Mouse (Mus musculus): ENCODE data around the gene Slc5a4a.

The Slc5a4a gene

DNA sequence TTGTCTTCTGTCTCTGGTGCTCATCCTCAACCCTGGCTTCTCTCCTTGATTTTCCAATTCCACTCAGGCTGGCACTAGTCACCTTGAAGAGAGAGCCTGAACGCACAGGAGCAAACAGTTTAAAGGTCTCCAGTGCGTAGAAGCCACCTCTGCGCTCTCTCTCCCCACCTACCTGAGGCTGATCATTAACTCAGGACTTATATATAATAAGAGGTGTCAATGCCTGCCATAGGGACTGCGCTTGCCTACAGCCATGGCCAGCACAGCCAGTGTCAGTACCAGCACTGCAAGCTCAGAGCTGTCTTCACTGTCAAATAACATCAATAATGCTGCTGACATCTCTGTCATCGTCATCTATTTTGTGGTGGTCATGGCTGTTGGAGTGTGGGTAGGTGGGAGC, at the start of gene Slc5a4a:
Gene Slc5a4a (plus strand): TSS at position 174 of the 400 bp plus-strand sequence.
- no peak for DNase-seq (ENCODE audit: low read depth)

DNA sequence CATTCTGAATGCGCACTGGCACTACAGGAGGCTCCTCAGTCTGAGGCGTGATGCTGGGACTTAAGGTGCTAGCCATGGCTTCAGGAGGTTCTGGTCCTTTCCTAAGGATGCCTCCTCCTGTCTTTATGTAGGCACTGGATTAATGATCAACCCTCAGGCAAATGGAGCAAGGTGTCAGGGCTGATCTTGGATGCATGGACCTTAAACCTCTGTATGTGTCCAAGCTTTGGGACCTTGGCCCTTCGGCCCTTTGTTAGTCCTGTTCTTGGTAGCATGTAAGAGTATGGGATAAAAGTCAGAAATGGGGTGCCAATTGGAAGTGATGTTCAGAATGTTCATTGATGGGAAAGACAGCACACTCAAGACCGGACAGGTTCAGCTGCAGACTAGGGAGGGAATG, 36.4 kb upstream of the Slc5a4a start, which contains the start of gene Slc5a4b:
Gene Slc5a4b (minus strand): TSS at position 101 of the 400 bp plus-strand sequence.
- DNase-seq (ENCODE audit: low read depth), result no peak

DNA sequence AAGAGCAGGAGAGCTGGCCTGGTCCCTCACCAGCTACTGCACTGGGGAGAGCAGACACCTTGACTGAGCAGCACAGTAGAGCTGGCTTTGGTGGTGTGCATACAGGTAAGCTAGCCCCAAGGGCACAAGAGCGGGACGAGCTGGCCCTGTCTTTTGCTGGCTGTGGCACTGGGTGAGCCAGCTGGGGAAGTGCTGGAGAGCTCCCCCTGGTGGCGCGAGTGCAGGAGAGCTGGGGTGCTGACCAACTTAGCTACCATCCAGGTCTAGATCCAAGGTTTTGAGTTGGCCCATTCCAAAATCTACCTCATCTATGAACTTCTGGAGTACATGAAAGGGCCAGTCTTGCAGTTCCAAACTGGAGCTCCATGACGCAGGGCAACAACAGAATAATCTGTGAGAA, 29.3 kb upstream of the Slc5a4a start:
- peak; percentile 71 for DNase-seq (ENCODE audit: low read depth)

DNA sequence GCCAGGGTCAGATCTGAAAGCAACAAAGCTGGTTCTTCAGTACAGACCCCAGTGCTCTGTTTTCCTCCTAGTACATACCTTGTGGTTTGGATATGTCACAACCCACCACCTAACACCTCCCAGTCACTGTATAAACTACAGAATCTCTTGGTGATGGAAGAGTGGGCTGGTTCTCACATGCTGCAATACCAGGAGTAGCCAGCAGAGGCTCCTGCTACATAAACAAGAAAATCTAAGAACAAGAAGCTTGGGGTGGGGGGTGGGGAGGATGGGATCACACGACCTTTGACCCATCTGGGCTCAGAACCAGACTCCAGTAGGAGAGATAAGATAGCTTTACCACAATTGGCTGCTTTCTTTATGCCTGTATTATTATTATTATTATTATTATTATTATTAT, 28.5 kb upstream of the Slc5a4a start:
- DNase-seq (ENCODE audit: low read depth), result peak; percentile 52

DNA sequence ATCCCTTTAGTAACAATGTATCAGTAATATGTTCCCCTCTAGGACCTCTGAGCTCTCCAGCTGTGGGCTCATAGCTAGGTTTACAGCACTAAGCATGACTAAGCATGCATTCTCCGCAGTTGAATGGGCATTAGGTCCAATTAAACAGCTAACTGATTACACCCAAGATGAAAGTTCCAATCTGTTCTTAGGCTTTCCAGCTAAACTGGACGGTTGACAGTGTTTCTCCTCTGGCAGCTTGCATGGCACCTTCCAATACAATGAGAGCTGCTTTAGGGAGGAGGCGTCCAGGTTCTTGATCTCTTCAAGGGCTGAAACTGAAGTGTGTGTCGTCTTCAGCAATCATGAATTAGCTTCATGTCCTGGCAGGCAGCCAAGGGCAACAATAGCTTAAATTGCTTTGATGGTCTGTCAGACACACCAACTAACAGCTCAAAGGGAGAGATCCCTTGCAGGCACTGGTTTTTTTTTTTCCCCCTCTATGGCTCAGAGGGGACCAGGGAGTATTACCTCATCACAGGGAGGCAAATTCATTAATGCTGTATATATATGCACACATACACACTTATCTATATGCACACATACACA, 27.0 kb upstream of the Slc5a4a start:
- peak; percentile 37 for DNase-seq (ENCODE audit: low read depth)

DNA sequence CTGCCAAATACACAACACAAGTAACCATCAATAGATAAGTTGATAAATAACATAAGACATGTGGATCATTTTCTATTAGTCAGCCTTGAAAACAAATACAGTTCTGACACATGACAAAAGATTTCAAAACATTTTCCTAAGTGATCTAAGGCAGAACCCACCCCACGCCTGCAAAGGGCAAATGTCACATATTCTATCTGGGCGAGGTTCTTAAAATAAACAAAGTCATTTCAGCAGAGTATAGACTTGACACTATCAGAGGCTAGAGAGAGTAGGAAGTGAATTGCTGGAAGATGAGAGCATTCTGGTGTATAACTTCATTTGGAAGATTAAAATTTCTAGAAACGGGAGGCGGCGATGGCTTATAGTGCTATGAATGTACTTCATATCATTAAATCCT, 25.8 kb upstream of the Slc5a4a start:
- DNase-seq (ENCODE audit: low read depth), result peak; percentile 57

DNA sequence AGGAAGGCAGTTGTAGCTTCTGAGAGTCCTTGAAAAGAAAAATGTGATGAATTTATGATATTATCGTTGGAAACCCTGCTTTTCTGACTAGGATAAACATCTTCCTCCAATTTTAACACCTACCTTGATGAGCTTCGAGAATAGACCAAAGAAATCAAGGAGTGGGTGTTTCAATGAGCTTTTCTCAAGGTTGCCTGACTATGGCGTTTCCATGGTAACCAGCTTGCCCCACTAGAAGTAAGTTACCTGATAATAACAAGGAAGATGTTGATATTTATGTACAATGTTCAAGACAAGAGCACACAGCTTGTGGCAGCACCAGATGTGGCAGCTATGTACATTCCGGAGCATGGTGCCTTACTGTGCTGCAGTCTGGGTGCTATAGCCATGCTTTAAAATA, 14.7 kb upstream of the Slc5a4a start:
- no peak for DNase-seq (ENCODE audit: low read depth)

DNA sequence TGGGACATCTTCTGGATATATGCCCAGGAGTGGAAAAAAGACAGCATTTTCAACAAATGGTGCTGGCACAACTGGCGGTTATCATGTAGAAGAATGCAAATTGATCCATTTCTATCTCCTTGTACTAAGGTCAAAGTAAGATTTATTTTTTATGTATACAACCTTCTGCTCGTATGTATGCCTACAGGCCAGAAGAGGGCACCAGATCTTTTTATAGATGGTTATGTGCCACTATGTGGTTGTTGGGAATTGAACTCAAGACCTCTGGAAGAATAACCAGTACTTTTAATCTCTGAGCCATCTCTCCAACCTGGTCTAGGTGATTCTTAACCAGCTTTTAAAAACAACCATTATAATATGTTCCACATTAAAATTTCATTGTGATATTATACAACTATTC, 10.9 kb upstream of the Slc5a4a start:
- DNase-seq (ENCODE audit: low read depth), result no peak

DNA sequence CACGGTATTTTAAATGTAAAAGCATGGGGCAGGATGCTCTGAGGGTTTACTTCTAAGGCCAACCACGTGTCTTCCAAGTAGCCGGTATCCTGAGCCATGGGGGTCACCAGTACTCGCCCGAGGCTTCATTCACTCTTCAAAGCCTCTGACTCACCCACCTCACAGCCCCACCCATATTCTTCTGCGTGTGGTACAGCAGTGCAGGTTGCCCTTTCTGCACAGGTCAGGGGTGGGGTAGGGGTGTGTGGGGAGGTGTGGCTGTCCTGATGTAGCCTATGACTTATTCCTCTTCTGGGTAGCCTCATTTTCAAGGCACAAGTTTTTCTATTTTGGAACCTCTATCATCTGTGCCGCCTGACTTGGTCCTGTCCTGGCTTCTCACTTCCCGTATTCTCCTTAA, 405 bp upstream of the Slc5a4a start:
- no peak for DNase-seq (ENCODE audit: low read depth)

DNA sequence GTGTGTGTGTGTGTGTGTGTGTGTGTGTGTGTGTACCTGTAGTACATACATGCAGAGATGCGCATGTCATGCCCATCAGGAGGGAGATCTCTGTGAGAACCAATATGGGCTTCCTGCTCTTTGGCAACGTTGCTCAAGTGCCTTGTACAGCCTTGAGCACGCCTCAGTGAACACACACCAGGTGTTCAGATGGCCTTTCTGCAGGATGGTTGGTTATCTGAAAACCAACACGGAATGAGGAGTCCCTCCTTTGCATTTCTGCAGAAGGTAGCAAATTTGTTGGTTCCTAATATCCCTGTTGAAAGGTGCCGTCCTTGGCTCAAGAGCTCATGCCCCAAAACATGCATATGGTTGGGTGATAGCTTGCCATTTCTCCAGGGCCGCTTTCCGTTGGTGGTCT, 8.7 kb downstream of the Slc5a4a start:
- DNase-seq (ENCODE audit: low read depth), result no peak

DNA sequence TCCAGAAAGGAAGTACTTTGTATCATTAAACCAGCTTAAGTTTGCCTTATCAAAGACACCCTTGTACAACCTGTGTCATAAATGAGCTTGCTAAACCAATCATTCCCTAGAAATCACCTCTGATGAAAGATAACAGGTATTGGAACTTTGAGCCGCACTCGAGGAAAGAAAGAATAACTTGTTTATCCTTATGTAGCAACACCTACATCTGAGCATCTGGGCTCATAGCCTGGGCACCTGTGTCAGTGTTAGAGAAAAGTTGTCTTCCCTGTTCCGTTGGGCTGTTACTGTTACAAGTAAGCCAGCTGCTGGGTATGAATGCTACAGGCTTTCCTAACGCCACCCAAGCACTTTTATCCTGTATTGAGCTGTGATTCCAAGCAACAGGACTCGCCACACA, 10.3 kb downstream of the Slc5a4a start:
- DNase-seq (ENCODE audit: low read depth), result no peak

DNA sequence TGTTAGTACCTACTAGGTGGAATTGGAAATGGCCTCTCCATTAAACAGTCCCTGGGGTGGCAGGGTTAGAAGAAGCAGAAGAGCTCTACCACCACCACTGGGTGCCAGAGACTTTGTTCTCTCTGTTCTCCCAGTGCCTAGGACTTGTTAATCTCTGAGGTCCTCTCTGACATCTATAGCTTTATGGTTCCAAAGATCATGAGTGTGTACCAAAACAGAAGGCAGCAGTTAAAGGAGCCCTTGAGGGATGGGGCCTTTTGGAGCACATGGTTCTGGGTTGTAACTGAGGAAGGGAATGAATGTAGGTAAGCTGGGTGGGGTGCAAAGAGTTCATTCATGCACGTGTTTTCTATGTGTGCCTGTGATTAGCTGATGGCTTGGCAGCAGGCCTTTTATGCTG, 10.8 kb downstream of the Slc5a4a start:
- no peak for DNase-seq (ENCODE audit: low read depth)

DNA sequence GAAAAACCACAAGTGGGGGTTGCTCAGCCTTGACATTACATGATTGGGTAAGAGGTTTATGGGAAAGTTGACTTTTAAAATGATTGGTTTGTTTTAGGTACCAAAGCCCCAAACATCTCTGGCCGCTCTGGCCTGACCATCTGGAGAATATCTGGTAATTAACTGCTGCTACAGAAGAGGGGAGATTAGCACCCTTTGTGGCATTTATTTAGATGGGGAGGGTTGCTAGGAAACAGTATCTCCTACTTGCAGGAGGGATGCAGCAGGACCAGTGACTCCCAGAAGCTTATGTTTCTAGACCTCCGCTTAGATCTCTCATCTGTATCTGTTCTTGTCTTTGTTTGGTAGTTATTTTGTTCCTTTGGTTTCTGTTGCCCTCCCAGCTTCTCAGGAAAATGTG, 27.6 kb downstream of the Slc5a4a start:
- DNase-seq (ENCODE audit: low read depth), result no peak

DNA sequence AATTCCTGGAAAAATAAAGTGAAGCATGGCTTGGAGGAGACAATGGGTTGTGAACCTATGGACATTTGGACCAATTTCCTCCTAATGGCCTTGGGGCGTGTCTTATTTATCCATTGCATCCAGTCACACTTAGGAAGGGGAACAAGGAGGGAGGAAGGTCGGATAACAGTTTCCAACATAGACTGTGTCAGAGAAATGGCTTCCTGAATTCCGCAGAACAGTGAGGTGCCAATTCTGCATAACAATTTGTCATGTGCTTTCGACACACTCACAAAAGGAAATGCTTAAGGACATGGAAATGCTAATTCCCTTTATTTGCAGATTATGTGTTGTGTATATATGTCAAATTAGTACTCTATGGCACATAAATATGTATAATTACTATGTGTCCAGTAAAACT, 38.0 kb downstream of the Slc5a4a start:
- no peak for DNase-seq (ENCODE audit: low read depth)

DNA sequence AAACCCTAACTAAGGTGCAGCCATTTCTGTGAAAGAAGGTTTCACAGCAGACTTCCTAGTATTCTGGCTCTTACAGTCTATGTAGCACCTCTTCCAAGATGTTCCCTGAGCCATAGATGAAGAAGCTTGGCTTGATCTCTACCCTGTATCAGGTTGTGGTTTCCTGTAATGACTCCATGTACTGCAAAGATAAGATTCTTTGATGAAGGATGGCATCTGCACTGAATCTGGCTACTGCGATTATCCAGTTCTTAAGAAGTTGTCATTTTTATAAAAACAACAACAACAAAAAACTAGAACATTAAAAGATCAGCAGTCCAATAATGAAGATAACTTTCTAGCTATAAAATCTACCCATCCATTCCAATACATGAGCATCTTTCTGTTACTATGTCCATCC, 40.8 kb downstream of the Slc5a4a start:
- DNase-seq (ENCODE audit: low read depth), result no peak

DNA sequence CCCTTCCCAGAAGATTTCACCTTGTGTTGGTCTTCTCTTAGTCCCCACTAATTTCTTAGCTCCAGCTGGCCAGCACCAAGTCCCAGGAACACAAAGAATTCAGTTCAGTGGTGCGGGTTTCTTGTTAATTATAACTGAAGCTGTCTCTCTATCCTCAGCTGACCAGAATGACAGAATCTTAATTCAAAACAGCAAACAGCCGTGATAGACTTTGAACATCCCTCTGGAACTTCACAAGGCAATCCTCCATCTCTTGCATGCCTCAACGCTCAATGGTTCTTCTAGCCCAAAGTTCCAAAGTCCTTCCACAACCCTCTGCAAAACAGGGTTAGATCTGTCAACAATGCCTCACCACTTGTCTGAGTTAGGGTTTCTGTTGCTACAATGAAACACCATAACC, 54.2 kb downstream of the Slc5a4a start:
- DNase-seq (ENCODE audit: low read depth), result no peak

DNA sequence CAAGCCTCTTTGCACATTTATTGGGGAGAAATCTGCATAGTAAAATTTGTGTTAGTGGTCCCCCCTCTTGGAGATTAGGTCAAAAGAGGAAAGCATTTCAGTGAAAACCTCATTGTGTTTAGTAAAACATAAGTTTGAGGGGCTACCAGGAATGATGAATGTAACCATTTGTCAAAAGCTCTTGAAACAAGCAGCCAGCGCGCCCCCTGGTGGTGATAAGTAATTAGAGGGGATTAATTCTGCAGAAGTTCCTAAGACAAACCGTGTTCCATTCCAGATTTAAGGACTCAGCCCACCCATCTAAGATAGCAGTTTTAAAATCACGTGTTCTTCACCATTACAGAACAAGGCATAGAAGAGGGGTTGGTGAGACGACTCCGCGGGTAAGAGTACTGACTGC, 54.7 kb downstream of the Slc5a4a start:
- DNase-seq (ENCODE audit: low read depth), result peak; percentile 91

DNA sequence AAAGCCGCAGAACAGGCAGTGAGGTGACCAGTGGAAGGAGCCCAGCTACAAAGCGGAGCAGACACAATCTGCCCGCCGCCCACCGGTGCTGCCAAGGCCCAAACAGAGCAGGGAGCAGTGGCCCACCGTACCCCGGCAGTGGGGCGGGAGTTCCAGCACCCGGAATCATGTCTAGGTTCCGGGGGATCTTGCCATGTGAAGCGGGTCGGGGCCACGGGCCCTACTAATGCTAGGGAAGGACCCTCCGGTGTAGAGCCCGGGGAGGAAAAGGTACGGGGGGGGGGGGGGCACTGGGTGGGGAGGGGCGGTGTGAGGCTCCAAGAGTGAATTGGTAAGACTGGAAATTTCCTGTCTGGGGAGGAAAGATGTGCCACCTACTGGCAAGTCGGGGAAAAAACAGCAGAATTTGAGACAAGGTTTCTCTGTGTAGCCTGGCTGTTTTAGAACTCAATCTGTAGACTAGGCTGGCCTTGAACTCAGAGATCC, 56.6 kb downstream of the Slc5a4a start:
- peak; percentile 55 for DNase-seq (ENCODE audit: low read depth)

DNA sequence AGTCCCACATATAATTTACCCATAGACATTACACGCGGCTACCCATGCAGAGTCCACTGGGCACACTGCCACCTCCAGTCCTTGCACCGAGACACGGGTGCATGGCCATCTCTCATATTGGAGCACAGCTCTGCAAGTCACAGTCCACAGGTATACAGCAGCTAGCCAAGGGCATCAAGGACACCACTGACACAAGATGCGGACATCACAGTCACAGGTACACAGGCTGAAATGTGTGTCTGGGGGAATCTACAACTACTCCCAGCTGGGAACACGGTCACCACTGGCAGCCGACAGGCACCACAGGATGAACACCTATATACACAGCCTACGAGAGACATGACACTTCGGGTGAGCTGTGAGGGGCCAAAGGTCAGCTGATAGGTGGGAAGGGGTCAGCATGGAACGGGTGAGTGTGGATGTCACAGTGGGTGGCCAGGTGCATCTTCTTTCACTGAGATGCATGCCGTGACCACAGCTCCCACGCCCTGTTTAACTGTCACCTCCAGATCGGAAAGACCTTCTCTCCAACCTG, 60.1 kb downstream of the Slc5a4a start:
- DNase-seq (ENCODE audit: low read depth), result no peak

DNA sequence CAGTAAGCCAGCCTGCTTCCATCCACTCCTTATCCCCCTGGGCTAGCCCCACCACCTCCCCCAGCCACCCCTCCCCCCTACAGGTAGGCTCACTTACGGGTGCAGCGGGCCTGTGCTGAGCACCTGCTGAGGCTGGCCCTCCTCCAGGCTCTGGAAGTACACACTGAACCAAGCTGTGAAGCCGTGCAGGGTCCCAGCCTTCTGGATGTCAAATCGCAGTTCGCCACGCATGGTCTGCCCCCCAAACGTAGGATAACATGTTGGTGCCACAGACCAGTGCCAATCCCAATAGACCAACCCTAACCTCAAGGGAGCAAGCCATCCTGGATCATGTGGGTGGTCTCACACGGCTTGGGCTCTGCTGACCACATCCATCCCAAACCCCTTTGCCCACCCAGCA, 62.0 kb downstream of the Slc5a4a start:
- DNase-seq (ENCODE audit: low read depth), result no peak

DNA sequence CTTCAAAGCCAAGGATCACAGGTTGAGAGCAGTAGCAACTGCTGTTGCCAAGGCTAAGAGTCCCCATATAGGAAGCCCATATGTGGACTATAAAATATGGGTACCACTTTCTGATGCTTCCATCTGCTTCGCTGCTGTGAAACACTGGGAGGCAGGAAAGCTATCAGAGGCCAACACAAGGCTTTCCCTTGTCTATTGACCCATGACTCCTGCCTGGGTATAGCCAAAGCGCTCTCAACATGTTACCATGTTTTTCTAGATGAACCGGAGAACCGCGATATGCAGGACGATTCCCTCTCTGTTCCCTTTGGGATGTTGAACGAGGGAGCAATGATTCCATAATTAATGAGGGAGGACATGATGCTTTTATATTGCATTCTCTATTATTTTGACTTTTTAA, 63.6 kb downstream of the Slc5a4a start:
- DNase-seq (ENCODE audit: low read depth), result no peak

DNA sequence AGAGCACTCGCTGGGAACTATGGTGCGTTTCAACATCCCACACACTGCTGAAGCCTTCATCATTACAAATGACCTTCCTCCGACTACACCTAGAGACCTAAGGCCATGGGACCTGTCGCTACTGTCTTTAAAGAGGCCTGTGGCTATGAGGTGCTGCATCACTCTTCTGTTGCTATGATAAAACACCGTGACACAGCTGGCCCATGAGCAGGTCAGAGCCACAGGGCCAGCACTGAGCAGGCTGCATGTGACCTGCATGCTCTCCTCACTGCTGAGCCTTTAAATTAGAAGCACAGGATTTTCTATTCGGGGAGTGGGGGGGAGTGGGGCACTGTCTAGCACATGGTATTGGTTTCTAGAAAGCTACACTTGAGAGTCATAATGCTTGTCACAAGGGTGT, 64.9 kb downstream of the Slc5a4a start:
- DNase-seq (ENCODE audit: low read depth), result no peak

DNA sequence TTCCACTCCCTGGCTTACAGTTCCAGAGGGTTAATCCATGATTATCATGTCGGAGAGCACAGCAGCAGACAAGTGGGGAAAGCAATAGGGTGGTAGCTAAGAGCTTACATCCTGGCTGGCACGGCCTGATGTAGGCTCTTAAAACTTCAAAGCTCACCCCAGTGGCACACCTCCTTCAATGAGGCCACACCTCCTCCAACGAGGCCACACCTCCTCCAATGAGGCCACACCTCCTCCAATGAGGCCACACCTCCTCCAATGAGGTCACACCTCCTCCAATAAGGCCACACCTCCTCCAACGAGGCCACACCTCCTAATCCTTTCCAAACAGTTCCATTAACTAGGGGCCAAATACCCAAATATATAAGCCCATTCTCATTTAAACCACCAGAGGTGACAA, 66.9 kb downstream of the Slc5a4a start:
- no peak for DNase-seq (ENCODE audit: low read depth)

DNA sequence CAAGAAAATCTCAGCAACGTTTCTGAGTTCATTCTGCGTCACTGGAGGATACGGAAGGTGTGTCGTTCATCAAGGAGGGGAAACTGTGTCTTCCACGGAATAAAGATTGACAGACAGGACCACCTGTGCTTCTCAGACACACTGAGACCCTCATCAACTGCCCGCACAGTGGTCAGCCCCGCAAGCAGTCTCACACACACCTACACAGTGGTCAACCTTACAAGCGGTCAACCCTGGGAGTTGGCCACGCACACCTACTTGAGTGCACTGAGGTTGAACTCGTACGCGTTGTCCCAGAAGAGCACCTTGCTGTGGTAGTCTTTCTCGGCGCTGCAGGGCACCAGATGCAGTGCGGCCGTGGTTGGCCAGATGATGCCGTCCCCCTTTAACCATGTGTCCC, 69.8 kb downstream of the Slc5a4a start:
- DNase-seq (ENCODE audit: low read depth), result no peak
